Mouse (Mus musculus) right cerebral cortex, postnatal 4 days (tissue): ENCODE results near the gene Ginm1.

Experiments used
- DNase-seq: peaks from one replicate; pipeline ENCODE4 v3.0.0-alpha.2; 2022

Gene Ginm1

DNA sequence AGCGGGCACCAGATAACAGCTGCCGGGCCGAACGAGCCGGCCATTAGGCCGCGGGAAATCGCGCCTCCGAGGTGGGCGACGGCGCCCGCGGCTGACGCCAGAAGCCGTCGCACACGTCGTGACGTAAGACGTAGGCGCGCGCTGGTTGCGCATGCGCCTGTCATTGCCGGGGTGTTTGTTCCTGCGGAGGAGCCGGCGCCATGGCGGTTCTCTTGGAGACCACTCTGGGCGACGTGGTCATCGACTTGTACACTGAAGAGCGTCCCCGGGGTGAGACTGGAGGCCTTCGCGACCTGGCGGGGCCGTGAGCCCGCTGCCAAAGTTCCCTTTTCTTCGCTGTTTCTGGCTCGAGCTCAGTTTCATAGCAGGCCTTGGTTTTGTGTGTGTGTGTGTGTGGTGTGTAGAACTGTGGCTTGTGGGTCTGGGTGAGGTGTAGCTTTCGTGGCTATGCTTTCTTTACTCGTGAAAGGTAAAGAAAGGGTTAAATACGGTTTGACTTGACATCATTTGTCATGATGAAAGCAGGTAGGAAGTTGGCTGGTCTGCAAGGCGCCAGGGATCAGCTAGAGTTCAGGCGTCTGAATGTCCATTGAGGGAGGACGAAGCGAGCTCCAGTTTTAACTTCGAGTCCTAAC lies at the start of gene Ginm1, which contains the start of gene Ppil4:
Ginm1 (minus strand) TSS at position 74 of the 635 bp plus-strand sequence.
Ppil4 (plus strand) TSS at position 141 of the 635 bp plus-strand sequence.
- DNase-seq, result peak; percentile 92

GRCm38 (mm10) chr10:7841571-7842080 lies 49.0 kb upstream of the Ginm1 start:
- DNase-seq, result no peak

DNA sequence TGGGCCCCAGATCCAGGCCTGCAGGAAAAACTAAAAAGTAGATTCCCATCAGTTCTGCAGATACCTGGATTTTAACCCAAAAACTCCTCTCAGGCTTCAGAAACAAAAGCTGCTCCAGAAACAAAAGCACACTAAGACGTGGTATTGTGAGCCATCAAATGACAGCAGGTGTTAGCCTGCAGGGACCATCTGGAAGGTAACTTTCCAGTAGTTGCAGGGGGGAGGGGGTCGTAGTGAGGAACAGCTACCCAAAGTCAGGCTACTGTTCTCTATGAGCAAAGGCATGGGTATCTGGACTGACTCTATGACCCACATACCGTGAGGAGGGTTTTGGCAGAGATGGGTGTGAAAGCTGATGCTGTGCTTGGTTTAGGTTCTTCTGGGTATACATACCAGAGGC lies 48.2 kb upstream of the Ginm1 start:
- no peak for DNase-seq

- no peak for DNase-seq
These were observed 47.7 kb upstream of the Ginm1 start for GRCm38 (mm10) chr10:7840353-7840733.

DNA sequence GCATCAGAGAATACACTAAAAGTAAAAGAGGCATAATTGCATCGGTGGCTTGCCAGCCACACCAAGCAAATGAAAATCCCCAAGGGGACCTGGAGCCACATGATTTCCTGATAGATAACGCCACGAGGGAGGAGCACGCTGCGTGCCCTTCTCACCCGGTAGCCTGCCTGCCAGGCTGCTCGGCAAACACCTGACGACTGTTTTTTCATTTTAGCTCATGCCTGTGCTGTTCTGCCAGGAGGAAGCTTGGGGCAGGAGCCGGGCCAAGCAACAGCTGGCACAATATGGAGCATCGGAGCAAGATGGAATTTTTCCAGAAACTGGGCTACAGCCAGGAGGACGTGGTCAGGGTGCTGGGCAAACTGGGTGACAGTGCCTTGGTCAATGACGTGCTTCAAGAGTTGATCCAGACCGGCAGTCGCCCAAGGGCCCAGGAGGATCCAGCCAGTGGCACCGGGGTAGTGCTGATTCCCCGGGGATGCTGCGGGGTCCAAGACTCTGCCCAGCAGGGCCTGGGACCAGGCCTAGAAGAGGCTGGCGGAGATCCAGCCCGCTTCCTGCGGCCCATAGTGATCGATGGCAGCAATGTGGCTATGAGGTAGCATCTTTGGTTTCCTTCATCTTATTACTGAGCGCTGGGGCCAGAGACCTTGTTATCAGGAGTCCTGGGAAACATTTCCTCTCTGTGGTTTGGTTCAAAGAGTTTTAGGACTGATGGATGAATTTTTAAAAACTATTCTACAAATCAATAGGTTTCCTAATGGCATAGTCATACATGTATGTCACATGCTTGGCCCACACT lies 47.1 kb upstream of the Ginm1 start:
- no peak for DNase-seq

- DNase-seq, result no peak
These were observed 46.3 kb upstream of the Ginm1 start for GRCm38 (mm10) chr10:7838874-7839421.

DNA sequence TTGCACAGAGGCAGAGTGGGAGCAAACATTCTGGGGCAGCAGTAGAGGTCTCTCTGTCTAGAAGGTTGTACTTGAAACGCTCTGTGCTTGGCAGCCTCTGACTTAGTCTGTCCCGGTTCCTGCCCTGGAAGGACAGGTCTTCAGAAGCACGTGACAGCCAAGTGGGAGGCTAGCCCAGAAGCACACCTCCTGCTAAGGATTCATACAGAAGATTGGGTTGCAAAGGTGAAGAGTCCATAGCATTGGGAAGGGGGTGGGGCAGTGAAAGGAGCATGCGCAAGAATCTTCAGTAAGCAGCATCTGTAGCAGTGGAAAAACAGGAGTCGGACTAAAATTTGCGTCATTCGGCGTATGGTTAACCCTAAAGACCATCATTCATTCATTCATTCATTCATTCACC lies 45.4 kb upstream of the Ginm1 start:
- DNase-seq, result no peak

- no peak for DNase-seq
These were observed 44.8 kb upstream of the Ginm1 start for GRCm38 (mm10) chr10:7837446-7837845.

DNA sequence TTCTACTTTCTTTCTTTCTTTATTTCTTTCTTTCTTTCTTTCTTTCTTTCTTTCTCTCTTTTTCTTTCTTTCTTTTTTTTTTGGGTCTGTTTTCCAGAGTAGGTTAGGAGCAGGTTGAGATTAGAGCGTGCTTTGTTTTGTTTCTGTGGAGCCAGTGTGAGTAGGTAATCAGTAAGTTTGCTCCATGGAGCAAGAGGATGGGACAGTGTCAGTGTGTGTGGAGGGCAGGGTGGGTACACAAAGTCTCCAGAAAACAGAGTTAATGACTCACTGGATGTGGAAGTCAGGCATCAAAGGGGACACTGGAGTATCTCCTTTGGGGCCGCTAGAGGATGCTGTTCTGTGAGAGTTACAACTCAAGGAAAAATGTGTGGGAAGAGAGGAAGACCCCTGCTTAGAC lies 44.3 kb upstream of the Ginm1 start:
- DNase-seq, result no peak

DNA sequence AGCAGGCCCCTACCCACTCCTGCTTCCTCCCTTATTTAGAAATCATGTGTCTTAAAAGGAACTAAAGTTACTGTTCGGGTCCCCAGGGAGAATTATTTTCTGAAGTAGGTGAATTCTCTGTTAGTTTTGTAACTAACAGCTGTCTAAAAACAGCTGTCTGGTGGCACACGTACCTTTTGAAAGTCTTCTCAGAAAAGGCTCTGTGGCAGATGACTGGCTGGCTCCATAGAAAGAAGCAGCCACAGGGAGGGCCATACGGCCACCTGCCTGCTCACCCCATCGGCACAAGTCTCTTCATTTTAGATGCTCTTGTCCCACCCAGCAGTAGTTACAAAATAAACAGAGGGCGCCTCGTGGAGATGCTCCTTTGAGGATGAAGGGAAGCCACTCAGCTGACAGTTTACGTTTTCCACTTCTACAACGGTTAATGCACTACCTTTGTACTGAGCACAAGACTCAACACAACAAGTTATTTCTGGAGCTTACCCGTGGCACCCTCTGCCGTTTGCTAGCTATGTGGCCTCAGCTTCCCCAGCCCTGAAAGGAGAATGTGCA lies 42.1 kb upstream of the Ginm1 start:
- no peak for DNase-seq

DNA sequence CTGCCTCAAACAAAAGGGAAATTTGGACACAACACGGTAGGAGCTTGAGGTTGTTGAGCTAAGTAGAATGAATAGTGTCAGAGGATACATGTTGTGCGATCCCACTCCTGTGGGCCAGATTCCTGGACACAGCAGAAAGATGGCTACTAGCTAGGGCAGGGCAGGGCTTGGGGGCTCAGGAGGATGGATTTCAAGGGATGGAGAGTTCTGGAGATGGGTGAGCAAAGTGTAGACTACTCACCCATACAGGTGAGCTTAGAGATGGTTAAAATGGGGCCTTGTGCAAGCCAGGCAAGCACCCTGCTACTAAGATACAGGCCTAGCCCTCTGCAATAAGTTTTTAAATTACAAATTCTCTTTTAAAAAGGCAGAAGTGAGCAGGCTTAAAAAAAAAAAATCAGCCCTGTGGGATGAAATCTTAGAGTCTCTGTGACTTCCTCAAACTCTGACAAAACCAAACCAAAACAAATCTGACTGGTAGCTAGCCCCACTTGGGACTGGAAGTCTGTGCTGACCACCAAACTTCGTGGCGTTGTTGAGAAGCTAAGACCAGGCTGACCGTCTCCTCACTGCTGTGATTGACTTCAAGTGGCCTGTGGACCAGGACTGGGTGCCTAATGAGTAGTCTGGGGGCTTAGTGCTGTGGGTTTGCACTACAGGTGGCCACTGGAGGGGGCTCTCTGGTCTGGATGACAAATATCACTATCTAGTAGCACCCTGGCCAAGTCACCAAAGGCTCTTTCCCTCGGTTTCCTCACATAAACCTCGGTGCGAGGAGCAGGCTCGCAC lies 40.9 kb upstream of the Ginm1 start:
- no peak for DNase-seq

GRCm38 (mm10) chr10:7832171-7832676 lies 39.6 kb upstream of the Ginm1 start, which contains the start of gene Zc3h12d:
Zc3h12d (plus strand) TSS chr10:7832470.
- DNase-seq, result no peak

DNA sequence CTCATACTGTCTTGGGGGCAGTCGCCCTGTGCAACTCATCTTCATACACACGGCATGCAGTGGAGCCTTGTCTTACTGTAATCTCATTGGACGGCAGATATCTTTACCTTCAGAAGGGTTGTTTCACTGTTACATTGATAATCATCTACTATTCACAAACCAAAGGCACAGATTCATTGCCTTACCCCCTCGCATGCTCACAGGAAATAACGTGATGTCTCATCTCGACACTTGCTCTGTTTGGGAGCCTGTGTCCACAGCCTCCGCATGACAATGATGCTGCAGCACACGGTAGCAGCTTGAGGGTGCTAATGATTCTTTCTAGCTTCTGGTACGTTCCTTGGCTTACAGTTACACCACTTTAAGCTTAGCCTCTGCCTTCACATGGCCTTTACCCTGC lies 33.5 kb upstream of the Ginm1 start:
- no peak for DNase-seq

DNA sequence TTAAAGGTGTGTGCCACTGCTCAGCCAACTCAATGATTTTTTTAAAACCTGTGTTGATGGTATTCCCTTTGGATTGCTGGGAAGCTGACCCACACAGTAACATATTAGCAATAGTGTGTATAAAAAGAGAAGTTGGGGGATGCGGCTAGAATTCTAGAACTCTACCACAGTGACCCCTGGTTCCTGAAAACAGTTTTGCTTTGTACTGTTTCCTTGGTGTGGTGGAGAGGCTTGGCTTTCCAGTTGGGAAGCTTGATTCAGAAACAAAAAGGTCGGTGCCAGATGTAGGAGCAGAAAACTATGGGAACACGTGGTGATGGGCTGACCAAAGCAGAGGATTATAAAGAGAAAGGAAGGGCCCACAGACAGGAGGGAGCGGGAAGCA lies 32.6 kb upstream of the Ginm1 start:
- DNase-seq, result no peak

GRCm38 (mm10) chr10:7824663-7825280 lies 32.1 kb upstream of the Ginm1 start:
- no peak for DNase-seq

DNA sequence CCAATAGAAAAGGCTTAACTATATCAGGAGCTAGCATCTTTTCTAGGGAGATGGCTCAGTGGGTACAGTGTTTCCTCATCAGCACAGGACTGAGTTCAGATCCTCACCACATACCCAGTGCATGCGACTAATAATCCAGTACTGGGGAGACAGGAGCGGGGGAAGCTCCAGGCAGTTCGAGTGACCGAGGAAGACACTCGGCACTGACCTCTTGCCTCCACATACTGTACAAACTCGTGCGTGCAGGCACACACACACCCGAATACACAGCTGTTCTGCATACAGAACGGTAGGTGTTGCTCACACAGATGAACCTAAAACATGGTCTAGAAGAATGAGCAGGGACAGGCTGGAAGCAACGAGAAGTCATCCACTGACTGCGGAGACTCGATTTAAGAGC lies 29.4 kb upstream of the Ginm1 start:
- no peak for DNase-seq

GRCm38 (mm10) chr10:7820171-7820570 lies 27.5 kb upstream of the Ginm1 start:
- DNase-seq, result no peak

GRCm38 (mm10) chr10:7819603-7820002 lies 27.0 kb upstream of the Ginm1 start:
- DNase-seq, result no peak

DNA sequence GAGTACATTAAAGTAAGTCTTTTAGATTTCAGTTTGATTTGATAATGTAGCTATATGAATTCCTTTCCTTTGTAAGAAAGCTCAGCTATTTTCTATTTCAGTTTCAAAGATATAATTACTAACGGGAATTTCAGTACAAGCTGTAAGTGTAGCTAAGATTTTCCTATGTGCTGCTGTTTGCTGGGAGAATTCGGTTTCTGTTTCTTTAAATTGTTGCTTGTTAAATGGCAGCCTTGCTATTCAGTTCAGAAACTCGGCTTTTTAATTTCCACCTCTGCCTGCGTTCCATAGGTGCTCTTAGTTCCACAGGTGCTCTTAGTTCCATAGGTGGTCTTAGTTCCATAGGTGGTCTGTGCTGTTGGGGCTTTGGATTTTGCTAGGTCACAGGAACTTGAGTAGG lies 26.5 kb upstream of the Ginm1 start:
- no peak for DNase-seq

GRCm38 (mm10) chr10:7818676-7819075 lies 26.1 kb upstream of the Ginm1 start:
- DNase-seq, result no peak

DNA sequence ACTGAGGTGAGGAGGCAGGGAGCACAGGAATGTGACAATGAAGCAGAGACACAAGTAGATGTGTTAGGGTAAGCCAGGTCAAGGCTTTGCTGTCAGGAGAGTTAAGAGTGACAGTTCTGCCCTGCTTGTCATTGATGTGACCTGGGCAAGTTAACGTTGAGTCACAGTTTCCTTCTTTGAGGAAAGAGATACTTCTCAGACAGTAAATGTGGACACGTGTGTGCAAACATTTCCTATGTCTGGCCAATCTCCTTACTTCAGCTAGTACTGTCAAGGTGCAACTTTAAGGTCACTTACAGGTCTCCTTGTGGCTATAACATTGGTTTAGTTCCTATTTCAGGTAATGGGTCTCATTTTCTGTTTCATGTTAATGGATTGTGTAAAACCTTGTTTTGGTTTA lies 23.9 kb upstream of the Ginm1 start:
- no peak for DNase-seq

- no peak for DNase-seq
These were observed 17.3 kb upstream of the Ginm1 start for GRCm38 (mm10) chr10:7809937-7810336.
